ENCODE assay signal across 10 mouse cellular contexts in genomic region chr19:40374720-40375119, GRCm38 (mm10).
"Had no signal": no experiment of that assay in that cellular context is flagged by ENCODE, and none has a peak within 500 bp of the region (broad histone marks: within the 10 kb centered on the region; RNA-seq: fewer than 3 reads in every experiment).

No protein-coding gene starts in this region.

- H3K27ac ChIP-seq: left cerebral cortex, adult 2 months; limb, embryonic 13.5 days; liver, embryonic 14.5 days; midbrain, embryonic 12.5 days had no signal

- DNase-seq: kidney, adult 18-20 months; kidney, postnatal 10 days; kidney, postnatal 4 days; left cerebral cortex, postnatal 4 days; lung, adult 18-20 months; right cerebral cortex, postnatal 14 days had no signal

- H3K4me3 ChIP-seq: left cerebral cortex, adult 2 months; limb, embryonic 13.5 days; midbrain, embryonic 12.5 days had no signal
